Mouse (Mus musculus) neural tube, embryonic 13.5 days (tissue): ENCODE measurements around the gene 2300002M23Rik. TPM values are rescaled to one million over a fixed set of nuclear protein-coding genes. Genes with fewer than 3 reads are reported as not detected.

Source experiments
- ATAC-seq: fragments of 200-750 bp; cut with Nextera tagmentation; 2 replicates; pipeline ENCODE4 v1.8.0; 2017; ENCODE audit warnings: low read depth, mild to moderate bottlenecking, moderate TSS enrichment, moderate library complexity
- H3K27ac ChIP-seq: fragments of 300-500 bp; sonication (generic); replicated peaks from 2 replicates; pipeline ENCODE4 v1.5.1; 2015; ENCODE audit warnings: moderate library complexity, mild to moderate bottlenecking, inconsistent platforms
- H3K27me3 ChIP-seq: fragments of 300-500 bp; sonication (generic); 2 replicates; pipeline ENCODE4 v1.6.1; 2015; ENCODE audit warnings: mild to moderate bottlenecking, inconsistent platforms
- H3K36me3 ChIP-seq: fragments of 300-500 bp; sonication (generic); 2 replicates; pipeline ENCODE4 v1.6.1; 2015; ENCODE audit warnings: mild to moderate bottlenecking, inconsistent platforms
- H3K4me1 ChIP-seq: fragments of 300-500 bp; sonication (generic); replicated peaks from 2 replicates; pipeline ENCODE4 v1.6.1; 2015; ENCODE audit warnings: inconsistent platforms
- H3K4me2 ChIP-seq: fragments of 300-500 bp; sonication (generic); 2 replicates; pipeline ENCODE4 v1.6.1; 2015; ENCODE audit warnings: inconsistent platforms, mild to moderate bottlenecking, moderate library complexity
- H3K4me3 ChIP-seq: fragments of 300-500 bp; sonication (generic); 2 replicates; pipeline ENCODE4 v1.5.1; 2015; ENCODE audit warnings: mild to moderate bottlenecking, inconsistent platforms
- H3K9ac ChIP-seq: fragments of 300-500 bp; sonication (generic); 2 replicates; pipeline ENCODE4 v1.6.1; 2015; ENCODE audit warnings: moderate library complexity, mild to moderate bottlenecking, inconsistent platforms
- H3K9me3 ChIP-seq: fragments of 300-500 bp; sonication (generic); 2 replicates; pipeline ENCODE4 v1.6.1; 2016; ENCODE audit warnings: inconsistent platforms
- WGBS: fragments of 180-500 bp; shearing (Covaris S2); methylation state at CpG from one replicate; pipeline ENCODE4 v1.1.7; 2015; 5-methylcytosine and 5-hydroxymethylcytosine counted together
- polyA plus RNA-seq: library from polyadenylated mRNA; unstranded; fragments of >200 nt; fragmentation: Nextera tagmentation; extraction: Ambion mirVana; gene quantifications from 2 replicates; pipeline ENCODE4 v1.2.1, GENCODE M21; 2015

2300002M23Rik gene
- polyA plus RNA-seq, 1 experiment from 2014 or later: not detected

GRCm38 (mm10) chr17:35590410-35591218, 23.4 kb downstream of the 2300002M23Rik start:
- Histone ChIP-seq H3K27me3 (no peaks in the 10 kb centered on the region), H3K4me3 (no peak overlapping the region), H3K9me3 (no peaks in the 10 kb centered on the region; the same call in 1 of the 2 replicates), H3K27ac (peak overlapping the region; percentile 67), H3K9ac (no peak overlapping the region), H3K4me1 (peaks cover 6% of the 10 kb centered on the region; the same call in 1 of the 2 replicates), H3K4me2 (0 out of 2 replicates have a peak overlapping the region, but pooled peaks have one; percentile 4), H3K36me3 (no peaks in the 10 kb centered on the region)
- peak; percentile 86 for ATAC-seq
- WGBS: 43% methylated on average over 21 of the region's 21 CpGs

DNA sequence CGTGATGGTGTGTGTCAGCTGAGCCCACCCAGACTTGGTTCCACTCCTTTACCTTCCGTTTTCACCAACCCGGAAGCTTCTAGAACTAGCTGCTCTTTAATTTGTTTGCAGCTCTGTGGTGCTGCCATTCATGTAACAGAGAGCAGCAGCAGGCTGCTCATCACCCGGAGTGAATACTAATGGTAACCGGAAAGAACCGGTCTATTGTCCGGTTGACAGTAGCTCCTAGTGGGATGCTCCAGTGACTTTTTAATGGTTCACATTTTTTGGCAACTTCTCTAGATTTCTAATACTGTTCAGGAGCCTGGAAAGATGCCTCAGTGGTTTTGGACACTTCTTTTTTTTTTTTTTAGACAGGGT, 23.9 kb downstream of the 2300002M23Rik start:
- Histone ChIP-seq H3K4me2 (0 out of 2 replicates have a peak overlapping the region, but pooled peaks have one; percentile 4), H3K4me1 (peaks cover 6% of the 10 kb centered on the region; the same call in 1 of the 2 replicates), H3K27ac (peak overlapping the region; percentile 67), H3K36me3 (no peaks in the 10 kb centered on the region), H3K4me3 (no peak overlapping the region), H3K9ac (no peak overlapping the region), H3K9me3 (no peaks in the 10 kb centered on the region; the same call in 1 of the 2 replicates), H3K27me3 (no peaks in the 10 kb centered on the region)
- WGBS: 57% methylated on average over 7 of the region's 7 CpGs
- peak; percentile 66 for ATAC-seq

DNA sequence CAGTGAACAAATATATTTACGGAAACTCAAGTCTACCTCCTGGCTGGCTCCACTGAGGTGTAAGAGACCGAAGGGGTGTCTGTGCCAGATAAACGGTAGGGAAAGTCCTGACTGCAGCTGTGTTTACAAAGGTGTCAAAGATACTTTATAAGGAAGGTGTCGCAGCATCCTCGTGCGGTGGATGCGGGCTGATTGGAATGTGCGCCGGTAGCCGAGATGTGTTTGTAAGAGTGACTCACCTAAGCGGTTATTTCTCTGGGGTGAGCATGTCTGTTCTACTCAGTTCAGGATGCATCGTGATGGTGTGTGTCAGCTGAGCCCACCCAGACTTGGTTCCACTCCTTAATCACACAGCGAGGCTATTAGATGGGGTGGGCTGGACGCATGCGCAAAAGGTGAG, 24.5 kb downstream of the 2300002M23Rik start:
- H3K4me3 ChIP-seq: no peak overlapping the region
- H3K9ac ChIP-seq: no peak overlapping the region
- no peaks in the 10 kb centered on the region for H3K27me3 ChIP-seq
- H3K4me1 ChIP-seq: peaks cover 6% of the 10 kb centered on the region; the same call in 1 of the 2 replicates
- WGBS: 92% methylated on average over 15 of the region's 15 CpGs
- no peaks in the 10 kb centered on the region for H3K36me3 ChIP-seq
- 0 out of 2 replicates have a peak overlapping the region, but pooled peaks have one; percentile 67 for H3K27ac ChIP-seq
- ATAC-seq: no peak
- H3K4me2 ChIP-seq: no peak overlapping the region
- no peaks in the 10 kb centered on the region; the same call in 1 of the 2 replicates for H3K9me3 ChIP-seq

- no peaks in the 10 kb centered on the region; the same call in 1 of the 2 replicates for H3K9me3 ChIP-seq
- no peak overlapping the region for H3K27ac ChIP-seq
- H3K9ac ChIP-seq: no peak overlapping the region
- no peak overlapping the region for H3K4me2 ChIP-seq
- H3K36me3 ChIP-seq: no peaks in the 10 kb centered on the region
- H3K4me3 ChIP-seq: no peak overlapping the region
- H3K4me1 ChIP-seq: peaks cover 6% of the 10 kb centered on the region; the same call in 1 of the 2 replicates
- no peaks in the 10 kb centered on the region for H3K27me3 ChIP-seq
- WGBS: 89% methylated on average over 9 of the region's 9 CpGs
- no peak for ATAC-seq
Observed at GRCm38 (mm10) chr17:35592131-35592530, 24.9 kb downstream of the 2300002M23Rik start.

DNA sequence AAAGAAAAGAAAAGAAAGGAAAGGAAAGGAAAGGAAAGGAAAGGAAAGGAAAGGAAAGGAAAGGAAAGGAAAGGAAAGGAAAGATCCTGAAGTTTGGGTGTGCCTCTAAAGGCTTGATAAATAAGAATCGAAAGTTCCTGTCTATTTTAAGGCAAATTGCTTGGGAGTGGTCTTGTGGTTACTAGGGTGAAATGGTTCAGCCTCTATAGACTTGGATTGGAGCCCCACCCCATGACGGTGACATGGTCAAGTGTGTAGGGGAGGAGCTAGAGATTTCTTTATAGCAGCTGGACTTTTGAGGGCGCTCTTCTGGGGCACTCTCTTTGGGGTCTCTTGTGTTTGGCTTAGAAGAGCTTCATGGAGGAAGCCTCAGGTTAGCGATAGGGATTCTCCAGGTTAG, 26.5 kb downstream of the 2300002M23Rik start:
- WGBS: 39% methylated on average over 4 of the region's 4 CpGs
- Histone ChIP-seq H3K36me3 (no peaks in the 10 kb centered on the region), H3K4me2 (no peak overlapping the region), H3K4me1 (peaks cover 6% of the 10 kb centered on the region; the same call in 1 of the 2 replicates), H3K4me3 (no peak overlapping the region), H3K27me3 (no peaks in the 10 kb centered on the region), H3K9me3 (no peaks in the 10 kb centered on the region), H3K27ac (no peak overlapping the region), H3K9ac (no peak overlapping the region)
- ATAC-seq: no peak

GRCm38 (mm10) chr17:35594456-35594855, 27.2 kb downstream of the 2300002M23Rik start:
- Histone ChIP-seq H3K9ac (no peak overlapping the region), H3K9me3 (no peaks in the 10 kb centered on the region), H3K27me3 (no peaks in the 10 kb centered on the region), H3K27ac (no peak overlapping the region), H3K36me3 (no peaks in the 10 kb centered on the region), H3K4me3 (no peak overlapping the region), H3K4me2 (no peak overlapping the region), H3K4me1 (peaks cover 6% of the 10 kb centered on the region; the same call in 1 of the 2 replicates)
- ATAC-seq: no peak
- WGBS: 89% methylated on average over 7 of the region's 7 CpGs

DNA sequence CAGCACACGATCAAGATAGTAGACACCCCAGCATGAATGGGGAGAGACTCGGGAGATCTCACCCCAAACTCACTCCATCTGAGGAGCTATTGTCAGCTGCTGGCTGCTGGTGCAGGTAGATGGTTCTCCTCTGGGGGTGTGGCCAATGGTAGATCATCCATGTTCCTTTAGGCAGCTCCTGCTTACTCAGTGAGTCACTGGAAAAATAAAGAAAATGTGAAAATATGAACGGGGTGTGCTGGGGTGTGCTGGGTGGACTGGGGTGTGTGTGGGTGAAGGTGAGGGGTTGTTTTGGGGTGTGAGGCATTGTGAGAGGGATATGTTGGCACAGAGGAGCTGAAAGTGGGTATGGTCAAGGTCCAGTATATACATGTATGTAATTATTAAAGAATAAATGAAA, 30.1 kb downstream of the 2300002M23Rik start:
- no peak for ATAC-seq
- H3K27me3 ChIP-seq: no peaks in the 10 kb centered on the region
- no peak overlapping the region for H3K4me2 ChIP-seq
- 95% methylated on average over 3 of the region's 3 CpGs for WGBS
- H3K36me3 ChIP-seq: no peaks in the 10 kb centered on the region
- no peak overlapping the region for H3K4me3 ChIP-seq
- no peak overlapping the region for H3K27ac ChIP-seq
- no peaks in the 10 kb centered on the region for H3K9me3 ChIP-seq
- H3K4me1 ChIP-seq: no peaks in the 10 kb centered on the region
- no peak overlapping the region for H3K9ac ChIP-seq

GRCm38 (mm10) chr17:35601249-35601648, 34.0 kb downstream of the 2300002M23Rik start, which contains the start of gene Sfta2:
Gene Sfta2, plus strand, starts transcription at chr17:35601549.
- 57% methylated on average over 2 of the region's 2 CpGs for WGBS
- H3K4me2 ChIP-seq: no peak within 1 kb of the TSS
- no peaks in the 10 kb centered on the region for H3K27me3 ChIP-seq
- no peaks in the 10 kb centered on the region for H3K9me3 ChIP-seq
- no peak within 1 kb of the TSS for H3K9ac ChIP-seq
- no peak within 1 kb of the TSS for H3K27ac ChIP-seq
- no peaks in the 10 kb centered on the region for H3K4me1 ChIP-seq
- no peak for ATAC-seq
- H3K36me3 ChIP-seq: no peaks in the 10 kb centered on the region
- no peak within 1 kb of the TSS for H3K4me3 ChIP-seq

GRCm38 (mm10) chr17:35601736-35602354, 34.6 kb downstream of the 2300002M23Rik start:
- H3K27ac ChIP-seq: no peak overlapping the region
- H3K9ac ChIP-seq: no peak overlapping the region
- 63% methylated on average over 8 of the region's 8 CpGs for WGBS
- ATAC-seq: no peak
- H3K9me3 ChIP-seq: no peaks in the 10 kb centered on the region
- H3K4me2 ChIP-seq: no peak overlapping the region
- no peak overlapping the region for H3K4me3 ChIP-seq
- no peaks in the 10 kb centered on the region for H3K4me1 ChIP-seq
- H3K27me3 ChIP-seq: no peaks in the 10 kb centered on the region
- H3K36me3 ChIP-seq: no peaks in the 10 kb centered on the region

GRCm38 (mm10) chr17:35617127-35617526, 49.9 kb downstream of the 2300002M23Rik start:
- H3K4me3 ChIP-seq: no peak overlapping the region
- no peaks in the 10 kb centered on the region for H3K27me3 ChIP-seq
- no peaks in the 10 kb centered on the region for H3K4me1 ChIP-seq
- 80% methylated on average over 4 of the region's 4 CpGs for WGBS
- no peaks in the 10 kb centered on the region for H3K9me3 ChIP-seq
- no peak for ATAC-seq
- no peak overlapping the region for H3K4me2 ChIP-seq
- H3K9ac ChIP-seq: no peak overlapping the region
- no peak overlapping the region for H3K27ac ChIP-seq
- no peaks in the 10 kb centered on the region for H3K36me3 ChIP-seq
